Mouse (Mus musculus) layer of hippocampus, postnatal 10 days (tissue): ENCODE results near the gene Duox2. TPM values are rescaled to one million over a fixed set of nuclear protein-coding genes. Genes with fewer than 3 reads are reported as not detected.
A peak's percentile ranks its signal among the peaks of the same experiment; 100 is the strongest.
"Not testable (repeated sequence)": the region's sequence is repeated elsewhere in the genome, so short reads cannot be mapped to it uniquely, and the experiment has no call there.

Experiments
- DNase-seq, 2 experiments: peaks; one replicate each; pipeline ENCODE4 v3.0.0; 2021; ENCODE audit warnings: low spot score in 2 of 2
- long read RNA-seq: library from polyadenylated mRNA; stranded (forward); transcript quantifications from one replicate; pipeline ENCODE4 v2.0.0, GENCODE M21; 2023
- total RNA-seq, 2 experiments: library from RNA; stranded (reverse); gene quantifications; 2 replicates each; pipeline ENCODE4 v1.2.3; 2021

Duox2 gene
- total RNA-seq, result under 1 TPM; 0.05 to 0.11 TPM
- long read RNA-seq, result 0 reads

GRCm38 (mm10) chr2:122298096-122298499, at the start of gene Duox2:
TSS of gene Duox2 (minus strand) at chr2:122298449.
- DNase-seq, result no peak

GRCm38 (mm10) chr2:122347257-122347656, 49.0 kb upstream of the Duox2 start:
- DNase-seq, result no peak

- DNase-seq, result not testable (repeated sequence)
These were observed 47.9 kb upstream of the Duox2 start for GRCm38 (mm10) chr2:122346164-122346563.

- no peak for DNase-seq
These were observed 47.1 kb upstream of the Duox2 start for GRCm38 (mm10) chr2:122345106-122345893.

GRCm38 (mm10) chr2:122337291-122337690, 39.0 kb upstream of the Duox2 start:
- no peak for DNase-seq

GRCm38 (mm10) chr2:122334170-122334569, 35.9 kb upstream of the Duox2 start:
- DNase-seq, result no peak

- DNase-seq, result no peak
These were observed 34.0 kb upstream of the Duox2 start for GRCm38 (mm10) chr2:122332222-122332621.

- DNase-seq, result not testable (repeated sequence)
These were observed 32.1 kb upstream of the Duox2 start for GRCm38 (mm10) chr2:122330317-122330716.

- DNase-seq, result no peak
These were observed 29.7 kb upstream of the Duox2 start for GRCm38 (mm10) chr2:122327986-122328385.

- DNase-seq, result no peak
These were observed 27.1 kb upstream of the Duox2 start for GRCm38 (mm10) chr2:122325361-122325760.

GRCm38 (mm10) chr2:122324586-122324985, 26.3 kb upstream of the Duox2 start:
- no peak for DNase-seq

- DNase-seq, result no peak
These were observed 25.7 kb upstream of the Duox2 start for GRCm38 (mm10) chr2:122323960-122324359.

- DNase-seq, result no peak
These were observed 19.1 kb upstream of the Duox2 start for GRCm38 (mm10) chr2:122317384-122317783.

- DNase-seq, result no peak
These were observed 17.1 kb upstream of the Duox2 start, which contains the start of gene Duox1 for GRCm38 (mm10) chr2:122315372-122315771. TSS of gene Duox1 (plus strand) at chr2:122315672.

- no peak for DNase-seq
These were observed 15.3 kb upstream of the Duox2 start, which contains the start of gene Duoxa1 for GRCm38 (mm10) chr2:122313536-122313935. TSS of gene Duoxa1 (minus strand) at chr2:122313730.

GRCm38 (mm10) chr2:122312722-122313417, 14.6 kb upstream of the Duox2 start:
- peak; percentile 70 to 75 for DNase-seq

GRCm38 (mm10) chr2:122311561-122311960, 13.3 kb upstream of the Duox2 start:
- no peak for DNase-seq

- DNase-seq, result no peak
These were observed 11.4 kb upstream of the Duox2 start for GRCm38 (mm10) chr2:122309647-122310046.

- peak; percentile 40 to 54 for DNase-seq
These were observed 7.9 kb upstream of the Duox2 start for GRCm38 (mm10) chr2:122306184-122306583.

GRCm38 (mm10) chr2:122305097-122305892, 7.0 kb upstream of the Duox2 start:
- DNase-seq, result no peak

- DNase-seq, result no peak
These were observed 6.3 kb upstream of the Duox2 start for GRCm38 (mm10) chr2:122304544-122304943.
